Mouse (Mus musculus) cerebellum, adult 8-10 months (tissue): ENCODE results near the gene Emid1.

ENCODE experiments used
- DNase-seq: peaks from one replicate; pipeline ENCODE4 v3.0.0; 2022

The Emid1 gene

DNA sequence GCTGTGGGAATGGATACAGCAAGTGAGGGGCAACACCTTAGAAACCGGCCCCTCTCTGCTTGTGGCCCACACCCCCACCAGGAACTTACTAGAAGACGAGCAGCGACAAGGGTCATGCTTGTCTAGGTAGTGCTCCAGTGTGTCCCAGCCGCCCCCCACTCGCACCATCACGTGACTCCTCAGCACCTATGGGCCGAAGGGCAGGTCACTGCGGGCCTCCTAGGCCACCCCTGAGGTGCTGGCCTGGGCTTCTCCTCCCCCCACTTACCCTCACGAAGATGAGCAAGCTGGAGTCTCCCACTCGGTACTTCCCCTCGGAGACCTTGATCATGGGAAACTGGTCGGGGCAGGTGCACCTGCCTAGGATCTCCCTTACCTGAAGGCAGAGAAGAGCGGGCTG, 89.7 kb downstream of the Emid1 start:
- no peak for DNase-seq

GRCm38 (mm10) chr11:5061413-5062139, 90.5 kb downstream of the Emid1 start:
- peak; percentile 79 for DNase-seq

DNA sequence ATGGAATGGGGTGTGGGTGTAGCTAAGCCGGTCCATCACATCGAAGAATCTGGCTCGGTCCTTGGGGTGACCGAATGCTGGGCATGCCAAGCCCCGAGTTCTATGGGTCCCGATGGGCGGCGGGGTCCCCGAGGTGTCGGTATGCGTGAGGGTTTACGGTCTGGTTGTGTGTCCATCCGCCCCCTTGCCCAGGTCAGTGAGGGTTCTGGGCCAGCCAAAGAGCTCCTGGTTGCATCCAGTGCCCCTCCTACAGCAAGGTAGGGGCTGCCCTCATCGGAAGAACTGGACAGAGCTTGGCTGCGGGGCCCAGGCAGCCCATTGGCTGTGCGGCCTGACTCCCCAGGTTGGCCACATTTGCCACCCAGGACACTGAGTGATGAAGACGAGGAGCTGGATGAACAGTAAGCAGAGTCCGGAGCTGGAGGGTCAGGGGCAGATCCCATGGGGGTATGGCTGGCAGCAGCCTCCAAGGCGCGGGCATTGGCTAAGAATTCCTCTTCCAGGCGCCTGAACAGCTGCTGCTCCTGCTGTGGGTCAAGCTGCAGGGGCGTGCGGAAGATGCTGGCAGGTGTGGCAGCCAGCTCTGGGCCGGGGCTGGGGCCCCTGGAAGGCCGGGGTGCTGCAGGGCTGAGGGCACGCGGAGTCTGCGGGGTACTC, 91.2 kb downstream of the Emid1 start:
- DNase-seq = no peak

DNA sequence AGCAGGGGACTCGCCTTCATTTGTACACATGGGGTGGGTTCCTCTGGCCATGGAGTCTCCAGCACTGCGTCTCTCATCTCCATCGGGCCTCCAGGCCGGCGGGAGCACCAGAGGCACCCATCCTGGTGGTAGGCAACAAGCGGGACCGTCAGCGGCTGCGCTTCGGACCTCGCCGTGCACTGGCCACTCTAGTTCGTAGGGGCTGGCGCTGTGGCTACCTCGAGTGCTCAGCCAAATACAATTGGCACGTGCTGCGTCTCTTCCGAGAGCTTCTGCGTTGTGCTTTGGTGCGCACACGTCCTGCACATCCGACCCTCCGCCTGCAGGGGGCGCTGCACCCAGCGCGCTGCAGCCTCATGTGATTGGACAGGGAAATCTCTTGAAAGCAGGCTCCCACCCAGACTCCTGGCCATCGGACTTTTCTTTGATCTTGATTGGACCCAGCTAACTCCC, 92.3 kb downstream of the Emid1 start:
- no peak for DNase-seq

GRCm38 (mm10) chr11:5059230-5059629, 92.8 kb downstream of the Emid1 start:
- DNase-seq = no peak

DNA sequence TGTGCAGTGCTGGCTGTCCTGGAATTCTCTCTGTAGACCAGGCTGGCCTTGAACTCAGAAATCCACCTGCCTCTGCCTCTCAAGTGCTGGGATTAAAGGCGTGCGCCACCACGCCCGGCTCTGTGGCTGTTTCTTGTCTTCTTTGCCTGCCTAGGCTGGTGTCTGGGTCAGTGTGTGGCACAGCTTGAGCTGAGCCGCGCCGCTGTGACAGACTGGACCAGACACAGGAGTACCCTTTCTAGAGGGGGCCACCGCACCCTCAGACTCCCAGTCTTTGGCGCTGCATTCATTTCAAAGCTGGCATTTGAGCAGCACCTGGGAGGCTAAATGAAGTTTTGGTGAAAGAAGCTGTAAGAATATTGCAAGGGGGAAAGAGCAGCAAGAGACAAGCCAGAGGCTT, 93.3 kb downstream of the Emid1 start:
- DNase-seq = no peak

GRCm38 (mm10) chr11:5057856-5058641, 94.0 kb downstream of the Emid1 start, which contains the start of gene Rasl10a:
Gene Rasl10a (plus strand): TSS chr11:5058128.
- no peak for DNase-seq

DNA sequence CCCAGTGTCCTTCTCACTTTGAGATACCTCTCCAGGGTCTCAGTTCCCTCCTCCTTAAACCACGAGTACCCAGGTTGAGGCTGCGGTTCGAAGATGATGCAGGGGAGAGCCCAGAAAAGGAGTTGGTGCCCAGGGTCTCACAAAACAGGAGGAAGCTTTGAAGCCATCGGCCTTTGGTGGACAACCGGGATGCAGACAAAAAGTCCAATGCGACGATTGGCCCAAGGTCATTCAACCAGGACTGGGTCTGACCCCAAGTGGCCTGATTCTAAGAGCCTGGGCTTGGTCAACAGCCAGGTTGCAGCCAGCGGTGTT, 94.6 kb downstream of the Emid1 start:
- no peak for DNase-seq

DNA sequence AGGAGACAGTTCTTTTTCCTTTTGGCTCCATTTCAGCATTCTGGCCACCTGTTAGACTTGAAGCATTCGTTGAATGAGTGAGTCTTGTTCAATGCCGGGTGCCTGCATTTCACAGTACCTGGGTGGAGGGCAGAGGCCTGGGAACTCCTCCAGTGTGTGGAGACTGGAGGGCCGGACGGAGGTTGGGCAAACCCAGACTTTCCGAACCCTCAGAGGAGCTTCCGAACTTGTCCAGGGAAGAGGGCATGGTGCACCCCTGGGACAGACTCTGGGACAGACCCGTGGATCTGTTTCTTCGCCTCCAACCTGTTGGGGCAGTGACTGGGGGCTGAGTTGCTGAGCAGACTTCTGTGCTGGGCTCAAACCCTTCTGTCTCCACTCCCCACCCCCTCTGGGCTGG, 95.0 kb downstream of the Emid1 start:
- DNase-seq = no peak
